Mouse (Mus musculus) erythroblast, embryonic 14.5 days (primary cell): ENCODE results near the gene Nudt16l1. TPM values are rescaled to one million over a fixed set of nuclear protein-coding genes. Genes with fewer than 3 reads are reported as not detected.

Experiments used
- H3K27me3 ChIP-seq: 2 replicates; pipeline ENCODE4 v1.6.1; 2012; ENCODE audit warnings: inconsistent platforms; ENCODE audit not compliant: control insufficient read depth
- H3K36me3 ChIP-seq: 2 replicates; pipeline ENCODE4 v1.6.1; 2012; ENCODE audit warnings: mild to moderate bottlenecking, inconsistent platforms; ENCODE audit not compliant: control insufficient read depth
- H3K4me1 ChIP-seq: 2 replicates; pipeline ENCODE4 v1.6.1; 2012; ENCODE audit warnings: inconsistent platforms; ENCODE audit not compliant: control insufficient read depth
- H3K4me3 ChIP-seq: replicated peaks from 2 replicates; pipeline ENCODE3; 2012; ENCODE audit warnings: moderate library complexity, mild to moderate bottlenecking, inconsistent platforms
- H3K9me3 ChIP-seq: 2 replicates; pipeline ENCODE4 v1.6.1; 2012; ENCODE audit warnings: low read length, inconsistent platforms, mixed read lengths; ENCODE audit not compliant: control insufficient read depth
- GATA1 ChIP-seq: IDR thresholded peaks from 2 replicates; pipeline ENCODE4 v1.6.1; 2012; ENCODE audit warnings: low read length, inconsistent platforms, mixed read lengths
- TAL1 ChIP-seq: IDR thresholded peaks from 3 replicates; pipeline ENCODE4 v1.6.1; 2012; ENCODE audit warnings: low read length, inconsistent platforms, mixed read lengths
- polyA plus RNA-seq: library from polyadenylated mRNA; stranded (reverse); fragments of >175 nt; gene quantifications from 2 replicates; pipeline ENCODE4 v1.2.3, GENCODE M21; 2012

Nudt16l1 gene
- polyA plus RNA-seq, 1 experiment, result 0.69 TPM

DNA sequence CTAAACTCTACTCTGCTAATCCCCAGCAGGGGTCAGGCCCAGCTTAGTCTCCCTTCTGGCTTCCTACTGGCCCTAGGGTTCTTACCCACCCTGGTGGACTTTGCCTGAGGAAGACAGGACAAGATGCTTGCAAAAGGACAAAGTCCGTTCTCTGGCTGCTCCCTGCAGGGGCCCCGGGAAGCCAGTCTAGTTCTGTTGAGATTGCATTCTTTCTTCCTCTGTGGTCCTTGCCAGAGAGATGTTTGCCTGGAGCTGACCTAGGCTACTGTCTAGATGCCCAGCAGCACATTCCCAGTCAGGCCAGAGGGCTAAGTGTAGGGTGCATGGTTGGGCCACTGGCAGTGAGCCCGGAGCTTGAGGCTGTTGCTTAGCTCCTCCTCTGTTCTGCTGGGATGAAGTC lies 6.1 kb upstream of the Nudt16l1 start:
- peaks cover 69% of the 10 kb centered on the region for H3K36me3 ChIP-seq
- H3K4me3 ChIP-seq, result no peak overlapping the region
- H3K27me3 ChIP-seq, result no peaks in the 10 kb centered on the region
- peaks cover 5% of the 10 kb centered on the region; the same call in 1 of the 2 replicates for H3K9me3 ChIP-seq
- no peak for TF ChIP-seq GATA1
- TF ChIP-seq TAL1, result no peak
- H3K4me1 ChIP-seq, result no peaks in the 10 kb centered on the region; the same call in 1 of the 2 replicates

DNA sequence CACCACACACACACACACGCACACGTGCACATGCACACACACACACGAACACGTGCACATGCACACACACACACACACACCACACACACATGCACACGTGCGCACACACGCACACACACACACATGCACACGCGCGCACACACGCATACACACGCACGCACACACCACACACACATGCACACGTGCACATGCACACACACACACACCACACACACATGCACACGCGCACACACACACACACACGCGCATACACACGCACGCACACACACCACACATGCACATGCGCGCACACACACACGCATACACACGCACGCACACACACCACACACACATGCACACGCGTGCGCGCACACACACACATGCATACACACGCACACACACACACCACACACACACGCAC lies 3.1 kb upstream of the Nudt16l1 start:
- H3K4me3 ChIP-seq, result no peak overlapping the region
- TF ChIP-seq GATA1, result no peak
- no peak for TF ChIP-seq TAL1
- peaks cover 68% of the 10 kb centered on the region for H3K36me3 ChIP-seq
- H3K9me3 ChIP-seq, result peaks cover 5% of the 10 kb centered on the region; the same call in 1 of the 2 replicates
- H3K27me3 ChIP-seq, result no peaks in the 10 kb centered on the region
- H3K4me1 ChIP-seq, result peaks cover 19% of the 10 kb centered on the region

DNA sequence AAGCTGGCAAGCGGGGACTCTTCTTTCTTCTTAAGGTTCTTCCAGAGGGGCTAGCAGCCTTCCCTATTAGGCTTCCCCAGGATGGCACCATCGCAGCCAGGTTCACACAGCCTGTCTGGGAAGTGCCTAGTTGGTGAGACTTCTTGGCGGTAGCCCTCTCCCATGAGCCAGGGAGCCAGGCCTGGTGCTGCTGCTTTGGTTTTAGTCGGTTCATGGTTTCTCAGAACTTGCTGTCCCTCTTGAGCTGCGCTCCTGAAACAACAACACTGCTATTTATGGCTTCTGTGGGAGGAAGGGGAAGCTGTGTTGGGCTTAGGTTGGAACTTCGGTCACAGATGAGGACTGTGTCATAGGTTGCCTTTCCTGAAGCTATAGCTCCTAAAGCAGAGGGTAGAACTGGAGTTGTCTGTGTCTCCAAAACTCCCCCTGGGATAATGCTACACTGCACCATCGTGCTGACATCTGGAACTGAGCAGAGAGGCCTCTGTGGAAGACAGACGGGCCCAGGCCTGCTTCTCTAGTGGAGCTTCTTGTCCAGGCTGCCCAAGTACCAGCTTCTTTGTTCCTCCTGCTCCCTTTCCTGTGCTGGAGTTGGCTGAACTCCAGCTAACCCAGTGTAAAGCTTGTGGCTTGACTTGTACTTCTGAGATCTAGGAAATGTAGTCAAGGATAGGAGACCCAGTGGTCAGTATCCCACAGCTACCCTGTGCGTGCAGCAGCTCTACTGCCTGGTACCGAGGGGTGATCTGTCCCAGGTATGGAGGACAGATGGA lies 2.4 kb upstream of the Nudt16l1 start:
- TF ChIP-seq TAL1, result no peak
- no peak for TF ChIP-seq GATA1
- H3K4me3 ChIP-seq, result no peak overlapping the region
- H3K27me3 ChIP-seq, result no peaks in the 10 kb centered on the region
- peaks cover 19% of the 10 kb centered on the region for H3K4me1 ChIP-seq
- H3K36me3 ChIP-seq, result peaks cover 68% of the 10 kb centered on the region
- peaks cover 5% of the 10 kb centered on the region; the same call in 1 of the 2 replicates for H3K9me3 ChIP-seq

DNA sequence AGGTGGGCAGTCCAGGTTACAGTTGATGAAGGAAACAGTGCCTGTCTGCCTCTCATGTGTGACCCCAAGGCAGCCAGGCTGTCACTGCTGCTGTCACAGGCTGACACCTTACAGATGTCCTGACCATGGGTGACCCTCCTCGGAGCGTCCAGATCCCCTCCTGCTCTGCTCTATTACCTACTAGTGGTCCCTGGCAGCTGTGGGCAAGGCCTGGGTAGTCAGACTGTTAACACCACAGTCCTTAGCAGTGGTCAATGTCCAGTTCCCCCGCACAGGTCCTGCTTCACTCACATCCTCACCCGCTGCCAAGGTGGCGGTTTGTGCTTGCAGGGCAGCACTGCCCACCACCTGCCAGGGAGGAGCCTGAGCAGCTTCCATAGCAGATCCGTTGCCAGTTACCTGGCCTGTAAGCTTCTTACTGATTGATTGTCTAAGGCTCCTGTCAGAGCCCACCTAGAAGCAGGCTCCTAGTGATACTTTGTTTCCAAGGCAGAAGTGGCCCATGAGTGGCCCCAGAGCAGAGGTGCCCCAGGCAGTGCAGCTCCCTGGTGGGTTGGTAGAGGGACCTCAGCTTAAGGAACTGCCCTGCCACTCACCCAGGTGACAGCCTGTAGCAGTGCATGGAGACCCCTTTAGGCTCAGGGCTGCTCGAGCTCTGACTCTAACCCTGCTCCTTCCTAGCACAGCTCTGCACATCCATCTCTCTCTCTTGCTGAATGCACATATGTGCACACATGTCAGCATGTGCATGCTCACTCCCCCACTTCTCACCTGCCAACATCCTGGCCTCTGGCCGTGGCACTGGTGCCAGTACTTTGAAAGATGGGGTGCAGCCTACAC lies 990 bp upstream of the Nudt16l1 start:
- TF ChIP-seq TAL1 (no peak), GATA1 (no peak)

DNA sequence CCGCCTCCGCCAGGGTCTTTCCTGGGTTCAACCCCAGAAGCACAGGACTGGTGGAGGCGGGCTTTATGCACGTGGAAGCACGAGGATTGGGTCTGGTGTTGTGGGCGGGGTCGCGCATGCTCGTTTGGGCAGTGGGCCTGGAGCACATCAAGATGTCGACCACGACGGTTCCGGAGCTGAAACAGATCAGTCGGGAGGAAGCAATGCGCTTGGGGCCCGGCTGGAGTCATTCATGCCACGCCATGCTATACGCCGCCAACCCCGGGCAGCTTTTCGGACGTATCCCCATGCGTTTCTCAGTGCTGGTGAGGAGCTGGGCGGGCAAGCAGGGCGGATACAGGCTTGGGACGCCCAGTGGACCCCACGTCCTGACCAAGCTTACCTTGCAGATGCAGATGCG lies 428 bp downstream of the Nudt16l1 start:
- Histone ChIP-seq H3K36me3 (peaks cover 75% of the 10 kb centered on the region), H3K9me3 (peaks cover 5% of the 10 kb centered on the region; the same call in 1 of the 2 replicates)
- TF ChIP-seq TAL1 (no peak), GATA1 (no peak)

More for the DNA sequence above, 990 bp upstream of the Nudt16l1 start:
- H3K9me3 ChIP-seq, result peaks cover 5% of the 10 kb centered on the region; the same call in 1 of the 2 replicates
- H3K4me1 ChIP-seq, result peaks cover 19% of the 10 kb centered on the region
- peaks cover 68% of the 10 kb centered on the region for H3K36me3 ChIP-seq
- H3K27me3 ChIP-seq, result no peaks in the 10 kb centered on the region
- no peak overlapping the region for H3K4me3 ChIP-seq

DNA sequence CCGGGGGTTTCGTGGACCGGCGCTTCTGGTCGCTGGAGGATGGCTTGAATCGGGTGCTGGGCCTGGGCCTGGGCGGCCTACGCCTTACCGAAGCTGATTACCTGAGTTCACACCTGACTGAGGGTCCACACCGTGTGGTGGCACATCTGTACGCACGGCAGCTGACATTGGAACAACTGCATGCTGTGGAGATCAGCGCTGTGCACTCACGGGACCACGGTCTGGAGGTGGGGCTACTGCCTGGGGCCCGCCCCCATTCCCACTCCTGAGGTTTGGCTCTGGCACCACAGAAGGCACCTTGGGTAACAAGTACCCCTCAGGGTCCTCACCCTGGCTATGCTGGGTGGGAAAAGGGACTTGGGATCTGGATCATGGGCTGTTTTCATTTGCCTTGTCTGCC lies 851 bp downstream of the Nudt16l1 start:
- Histone ChIP-seq H3K27me3 (no peaks in the 10 kb centered on the region), H3K36me3 (peaks cover 75% of the 10 kb centered on the region), H3K9me3 (peaks cover 5% of the 10 kb centered on the region; the same call in 1 of the 2 replicates), H3K4me3 (peak overlapping the region; percentile 80), H3K4me1 (peaks cover 19% of the 10 kb centered on the region)
- TF ChIP-seq GATA1, result no peak
- no peak for TF ChIP-seq TAL1

More for the DNA sequence above, 428 bp downstream of the Nudt16l1 start:
- Histone ChIP-seq H3K4me1 (peaks cover 19% of the 10 kb centered on the region), H3K27me3 (no peaks in the 10 kb centered on the region), H3K4me3 (peak overlapping the region; percentile 80)

DNA sequence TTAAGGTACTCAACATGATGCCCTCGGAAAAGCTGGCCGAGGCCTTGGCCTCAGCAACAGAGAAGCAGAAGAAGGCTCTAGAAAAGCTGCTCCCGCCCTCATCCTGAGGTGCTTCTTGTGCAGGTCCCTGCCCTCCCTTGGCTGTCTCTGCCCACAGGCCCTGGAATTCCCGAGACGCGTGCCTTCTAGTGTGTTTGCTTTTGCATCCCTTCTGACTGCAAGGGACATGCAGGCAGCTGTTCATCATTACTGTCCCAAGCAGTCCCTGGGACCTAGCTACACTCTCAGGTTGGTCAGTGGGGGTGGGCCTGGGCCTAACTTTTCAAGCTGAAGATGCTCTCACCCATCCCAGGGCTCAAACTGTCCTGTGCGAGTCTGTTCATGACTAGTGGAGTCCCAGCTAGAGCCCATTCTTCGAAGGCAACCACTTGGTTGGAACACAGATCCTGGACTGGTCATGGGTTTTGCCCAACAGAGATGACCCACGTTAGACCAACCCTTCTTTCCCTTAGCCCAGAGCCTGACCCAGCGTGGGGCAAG lies 1.8 kb downstream of the Nudt16l1 start:
- TF ChIP-seq GATA1, result no peak
- no peak for TF ChIP-seq TAL1
- H3K4me3 ChIP-seq, result no peak overlapping the region
- H3K27me3 ChIP-seq, result no peaks in the 10 kb centered on the region
- peaks cover 19% of the 10 kb centered on the region for H3K4me1 ChIP-seq
- peaks cover 3% of the 10 kb centered on the region; the same call in 1 of the 2 replicates for H3K9me3 ChIP-seq
- peaks cover 72% of the 10 kb centered on the region for H3K36me3 ChIP-seq

DNA sequence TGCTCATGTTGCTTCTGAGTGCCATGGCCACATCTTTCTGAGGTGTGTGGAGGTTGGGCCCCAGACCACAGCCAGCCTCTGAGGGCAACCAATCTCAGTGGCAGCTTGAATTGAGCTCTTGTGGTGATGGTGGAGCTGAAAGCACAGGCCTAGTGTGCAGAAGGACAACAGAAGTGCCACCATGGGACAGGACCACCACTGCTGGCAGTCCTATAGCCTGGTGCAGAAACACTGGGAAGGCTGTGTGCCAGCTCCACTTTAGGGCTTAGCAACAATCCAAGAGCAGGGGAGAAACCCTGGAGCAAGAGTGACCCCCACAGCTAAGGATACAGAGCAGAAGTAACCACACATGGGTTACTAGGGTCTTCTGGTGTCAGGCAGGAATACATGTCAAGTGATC lies 2.5 kb downstream of the Nudt16l1 start:
- peaks cover 70% of the 10 kb centered on the region for H3K36me3 ChIP-seq
- no peak overlapping the region for H3K4me3 ChIP-seq

More for the DNA sequence above, 2.5 kb downstream of the Nudt16l1 start:
- Histone ChIP-seq H3K4me1 (peaks cover 19% of the 10 kb centered on the region), H3K27me3 (no peaks in the 10 kb centered on the region), H3K9me3 (no peaks in the 10 kb centered on the region)
- no peak for TF ChIP-seq TAL1
- no peak for TF ChIP-seq GATA1
